Mouse (Mus musculus): ENCODE measurements around the gene Zfp94. TPM values are rescaled to one million over a fixed set of nuclear protein-coding genes. Genes with fewer than 3 reads are reported as not detected.

The Zfp94 gene
- polyA plus RNA-seq, 1 experiment from 2014 or later: 14.5 TPM

Small RNAs within 50 kb of the gene (microRNA-seq; reads per million reads assigned to microRNA genes)
- gene Gm27592 (ENCODE audit: borderline number of aligned reads): not detected

Other genes with a start within 250 kb of the Zfp94 start
- gene Zfp180, start 234.7 kb downstream of the Zfp94 start, polyA plus RNA-seq (2015; fragmentation: Nextera tagmentation; extraction: Ambion mirVana): 19.4 and 20.3 TPM in 2 replicates
- 9.8 and 9.9 TPM in 2 replicates for gene Zfp112, start 204.4 kb downstream of the Zfp94 start, polyA plus RNA-seq (2015; fragmentation: Nextera tagmentation; extraction: Ambion mirVana)
- gene Zfp235, start 182.5 kb downstream of the Zfp94 start, polyA plus RNA-seq (2015; fragmentation: Nextera tagmentation; extraction: Ambion mirVana): 20.7 and 21.0 TPM in 2 replicates
- gene Zfp114, start 141.6 kb downstream of the Zfp94 start, polyA plus RNA-seq (2015; fragmentation: Nextera tagmentation; extraction: Ambion mirVana): 6.4 and 6.5 TPM in 2 replicates
- 10.8 and 11.4 TPM in 2 replicates for gene Zfp111, start 105.2 kb downstream of the Zfp94 start, polyA plus RNA-seq (2015; fragmentation: Nextera tagmentation; extraction: Ambion mirVana)
- 4.3 and 5.3 TPM in 2 replicates for gene Zfp109, start 79.1 kb downstream of the Zfp94 start, polyA plus RNA-seq (2015; fragmentation: Nextera tagmentation; extraction: Ambion mirVana)
- 4.9 and 5.5 TPM in 2 replicates for gene Zfp108, start 61.9 kb downstream of the Zfp94 start, polyA plus RNA-seq (2015; fragmentation: Nextera tagmentation; extraction: Ambion mirVana)
- gene Zfp93, start 46.2 kb downstream of the Zfp94 start, polyA plus RNA-seq (2015; fragmentation: Nextera tagmentation; extraction: Ambion mirVana): 8.1 and 10.7 TPM in 2 replicates
- 41.6 and 45.6 TPM in 2 replicates for gene Zfp61, start 15.4 kb downstream of the Zfp94 start, polyA plus RNA-seq (2015; fragmentation: Nextera tagmentation; extraction: Ambion mirVana)
- gene Tescl, start 17.3 kb upstream of the Zfp94 start, polyA plus RNA-seq (2015; fragmentation: Nextera tagmentation; extraction: Ambion mirVana): not detected in 2 replicates
- gene Lypd5, start 32.5 kb upstream of the Zfp94 start, polyA plus RNA-seq (2015; fragmentation: Nextera tagmentation; extraction: Ambion mirVana): 30.8 and 40.2 TPM in 2 replicates
- 3.1 and 4.0 TPM in 2 replicates for gene Kcnn4, start 53.6 kb upstream of the Zfp94 start, polyA plus RNA-seq (2015; fragmentation: Nextera tagmentation; extraction: Ambion mirVana)
- gene Smg9, start 83.0 kb upstream of the Zfp94 start, polyA plus RNA-seq (2015; fragmentation: Nextera tagmentation; extraction: Ambion mirVana): 24.8 and 27.6 TPM in 2 replicates
- gene Irgc1, start 135.6 kb upstream of the Zfp94 start, polyA plus RNA-seq (2015; fragmentation: Nextera tagmentation; extraction: Ambion mirVana): 0.21 TPM in 1 of 2 replicates, not detected in the other
- 8.8 and 12.6 TPM in 2 replicates for gene Plaur, start 145.8 kb upstream of the Zfp94 start, polyA plus RNA-seq (2015; fragmentation: Nextera tagmentation; extraction: Ambion mirVana)
- gene Cadm4, start 165.4 kb upstream of the Zfp94 start, polyA plus RNA-seq (2015; fragmentation: Nextera tagmentation; extraction: Ambion mirVana): 7.5 and 8.0 TPM in 2 replicates
- 65.9 and 69.2 TPM in 2 replicates for gene Zfp428, start 190.3 kb upstream of the Zfp94 start, polyA plus RNA-seq (2015; fragmentation: Nextera tagmentation; extraction: Ambion mirVana)
- gene AC161166.1, start 195.8 kb upstream of the Zfp94 start, polyA plus RNA-seq (2015; fragmentation: Nextera tagmentation; extraction: Ambion mirVana): 0.62 and 0.72 TPM in 2 replicates
- 11.2 and 11.4 TPM in 2 replicates for gene Irgq, start 214.0 kb upstream of the Zfp94 start, polyA plus RNA-seq (2015; fragmentation: Nextera tagmentation; extraction: Ambion mirVana)
- gene Pinlyp, start 229.5 kb upstream of the Zfp94 start, polyA plus RNA-seq (2015; fragmentation: Nextera tagmentation; extraction: Ambion mirVana): 9.4 and 16.4 TPM in 2 replicates
- 122 and 127 TPM in 2 replicates for gene Xrcc1, start 229.6 kb upstream of the Zfp94 start, polyA plus RNA-seq (2015; fragmentation: Nextera tagmentation; extraction: Ambion mirVana)

Data from embryonic facial prominence, embryonic 15.5 days (tissue).